ENCODE assay signal across 29 mouse cellular contexts in genomic region chr13:34683270-34683669, GRCm38 (mm10). TPM values are rescaled to one million over a fixed set of nuclear protein-coding genes. Genes with fewer than 3 reads are reported as not detected.
DNase-seq lines count a peak whose midpoint lies in the region; ATAC-seq and TF ChIP-seq lines count a peak whose summit lies in the region.
"Had no signal": no experiment of that assay in that cellular context is flagged by ENCODE, and none has a peak within 500 bp of the region (broad histone marks: within the 10 kb centered on the region; RNA-seq: fewer than 3 reads in every experiment).

No protein-coding gene starts in this region.

- POLR2A ChIA-PET in Patski (lab: Charles Lee), result interaction anchor here (0.6 to 1.0 kb wide), 4 partner anchors 76 to 1621 kb away, joined by 3 to 6 read pairs (median 4); no protein-coding TSS in a partner anchor

- in situ Hi-C loops in Patski (cut with MboI; ENCODE audit: low pct_unique_long_range_greater_than_20kb), result no loop called here

- peak overlapping the region; percentile 26 for H3K27ac ChIP-seq in heart, embryonic 13.5 days (replicated peaks)
- H3K27ac ChIP-seq in lung, embryonic 14.5 days (ENCODE audit: low read depth), result peak overlapping the region; percentile 19; the same call in 1 of the 2 replicates
- H3K27ac ChIP-seq: embryonic facial prominence, embryonic 13.5 days; forebrain, embryonic 13.5 days; hindbrain, embryonic 15.5 days; limb, embryonic 13.5 days; liver, embryonic 12.5 days; neural tube, embryonic 12.5 days had no signal

- peak overlapping the region; percentile 16; the same call in 1 of the 2 replicates for H3K4me2 ChIP-seq in heart, embryonic 13.5 days
- no peak overlapping the region for H3K4me2 ChIP-seq in lung, embryonic 14.5 days
- H3K4me2 ChIP-seq: embryonic facial prominence, embryonic 13.5 days; forebrain, embryonic 13.5 days; hindbrain, embryonic 15.5 days; limb, embryonic 13.5 days; liver, embryonic 12.5 days; neural tube, embryonic 12.5 days had no signal

- CTCF ChIA-PET in Patski (lab: Charles Lee), result no interaction called here

- ATAC-seq in heart, embryonic 13.5 days (ENCODE audit: extremely low read depth, insufficient number of reproducible peaks, low FRiP score, low TSS enrichment), result no peak
- ATAC-seq in lung, embryonic 14.5 days (ENCODE audit: insufficient read depth), result no peak
- peak; percentile 67 for ATAC-seq in Patski
- ATAC-seq: forebrain, embryonic 13.5 days; liver, embryonic 12.5 days had no signal

- H3K36me3 ChIP-seq in heart, embryonic 13.5 days, result no peaks in the 10 kb centered on the region
- no peaks in the 10 kb centered on the region for H3K36me3 ChIP-seq in lung, embryonic 14.5 days (ENCODE audit: insufficient read depth)
- H3K36me3 ChIP-seq: embryonic facial prominence, embryonic 13.5 days; hindbrain, embryonic 15.5 days; limb, embryonic 13.5 days; liver, embryonic 12.5 days; neural tube, embryonic 12.5 days had no signal

- 62% methylated on average over 9 of the region's 9 CpGs for WGBS in heart, embryonic 13.5 days
- WGBS in lung, embryonic 14.5 days, result 76% methylated on average over 9 of the region's 9 CpGs

- H3K9me3 ChIP-seq in heart, embryonic 13.5 days, result no peaks in the 10 kb centered on the region
- H3K9me3 ChIP-seq in lung, embryonic 14.5 days (ENCODE audit: low read depth, low read length), result no peaks in the 10 kb centered on the region
- H3K9me3 ChIP-seq: embryonic facial prominence, embryonic 13.5 days; forebrain, embryonic 13.5 days; hindbrain, embryonic 15.5 days; limb, embryonic 13.5 days; liver, embryonic 12.5 days; megakaryocyte, embryonic 14.5 days; neural tube, embryonic 12.5 days had no signal

- TF ChIP-seq CTCF in lung, embryonic 14.5 days (IDR thresholded peaks at IDR 0.05; ENCODE audit: low read depth), result no peak
- no peak for TF ChIP-seq CTCF in Patski (IDR thresholded peaks at IDR 0.05)

- peaks cover 22% of the 10 kb centered on the region for H3K4me1 ChIP-seq in heart, embryonic 13.5 days
- H3K4me1 ChIP-seq in lung, embryonic 14.5 days (ENCODE audit: insufficient read depth), result no peaks in the 10 kb centered on the region
- H3K4me1 ChIP-seq: forebrain, embryonic 13.5 days; hindbrain, embryonic 15.5 days; liver, embryonic 12.5 days; neural tube, embryonic 12.5 days had no signal

- H3K27me3 ChIP-seq in heart, embryonic 13.5 days (replicated peaks), result no peaks in the 10 kb centered on the region
- H3K27me3 ChIP-seq in lung, embryonic 14.5 days (ENCODE audit: insufficient read depth, low read length), result no peaks in the 10 kb centered on the region
- no peaks in the 10 kb centered on the region for H3K27me3 ChIP-seq in Patski
- H3K27me3 ChIP-seq: embryonic facial prominence, embryonic 13.5 days; forebrain, embryonic 13.5 days; hindbrain, embryonic 15.5 days; limb, embryonic 13.5 days; liver, embryonic 12.5 days; neural tube, embryonic 12.5 days had no signal

- DNase-seq in heart, adult 11 months, result no peak
- no peak for DNase-seq in lung, embryonic 14.5 days
- no peak for DNase-seq in lung, adult 18-20 months
- peak; percentile 76 for DNase-seq in Patski (ENCODE audit: low read depth, low spot score)
- no peak for DNase-seq in adipocyte (ENCODE audit: low spot score)
- no peak for DNase-seq in adrenal gland, adult 2 months
- DNase-seq: adrenal gland, postnatal 10 days; cerebellum, adult 8-10 months; embryo, embryonic 11 days; heart, postnatal 36 days; kidney, adult 9 months; kidney, postnatal 14 days; lung, adult 2 months; midbrain, embryonic 14.5 days; right cerebral cortex, postnatal 14 days; thymus, postnatal 14 days had no signal

- H3K9ac ChIP-seq in heart, embryonic 13.5 days, result no peak overlapping the region
- H3K9ac ChIP-seq in lung, embryonic 14.5 days, result no peak overlapping the region
- H3K9ac ChIP-seq: embryonic facial prominence, embryonic 13.5 days; forebrain, embryonic 13.5 days; hindbrain, embryonic 15.5 days; limb, embryonic 13.5 days; liver, embryonic 12.5 days; neural tube, embryonic 12.5 days had no signal

- H3K4me3 ChIP-seq in heart, embryonic 13.5 days, result no peak overlapping the region
- no peak overlapping the region for H3K4me3 ChIP-seq in lung, embryonic 14.5 days (ENCODE audit: low read depth, low read length)
- H3K4me3 ChIP-seq: embryonic facial prominence, embryonic 13.5 days; forebrain, embryonic 13.5 days; hindbrain, embryonic 15.5 days; limb, embryonic 13.5 days; liver, embryonic 12.5 days; megakaryocyte, embryonic 14.5 days; neural tube, embryonic 12.5 days had no signal

RNA-seq across cellular contexts. Expression of gene Pxdc1, which starts 30.0 kb away (rescaled TPM):
- 14.6 and 21.4 TPM in 2 replicates for polyA plus RNA-seq in heart, embryonic 13.5 days (2015; fragmentation: Nextera tagmentation; extraction: Ambion mirVana)
- 4.9 and 7.9 TPM in 2 replicates for polyA plus RNA-seq in lung, embryonic 14.5 days (2014; fragmentation: Nextera tagmentation; extraction: Ambion mirVana)
- polyA plus RNA-seq in Patski (2021), result 57.2 TPM
- total RNA-seq in adrenal gland, adult 2 months (2021), result 1 to 10 TPM; 3.3 to 3.4 TPM
- polyA plus RNA-seq in adrenal gland, adult 2 months (2012; rRNA removed), result 5.3 and 9.1 TPM in 2 replicates

RNA-seq across cellular contexts. Expression of gene Fam50b, which starts 51.4 kb away (rescaled TPM):
- polyA plus RNA-seq in heart, embryonic 13.5 days (2015; fragmentation: Nextera tagmentation; extraction: Ambion mirVana), result not detected in 2 replicates
- 0.15 TPM in 1 of 2 replicates, not detected in the other for polyA plus RNA-seq in lung, embryonic 14.5 days (2014; fragmentation: Nextera tagmentation; extraction: Ambion mirVana)
- not detected for polyA plus RNA-seq in Patski (2021)
- total RNA-seq in adrenal gland, adult 2 months (2021), result not detected
- not detected in 2 replicates for polyA plus RNA-seq in adrenal gland, adult 2 months (2012; rRNA removed)
- total RNA-seq: adrenal gland, postnatal 10 days; gastrocnemius, adult 18-20 months; heart, postnatal 36 days; layer of hippocampus, adult 18-20 months; left cerebral cortex, postnatal 14 days had no signal
- polyA plus RNA-seq: embryonic facial prominence, embryonic 13.5 days; forebrain, embryonic 13.5 days; hindbrain, embryonic 15.5 days; intestine, embryonic 14.5 days; limb, embryonic 13.5 days; liver, embryonic 12.5 days; lung, adult 2 months; midbrain, embryonic 14.5 days; neural tube, embryonic 12.5 days; stomach, embryonic 14.5 days had no signal
